Mouse (Mus musculus) testis, postnatal 10 days (tissue): Measurements from ENCODE around the gene 1500011B03Rik.
"Not testable (repeated sequence)": the region's sequence is repeated elsewhere in the genome, so short reads cannot be mapped to it uniquely, and the experiment has no call there.

Experiments used
- DNase-seq: peaks from one replicate; pipeline ENCODE4 v3.0.0; 2021; ENCODE audit warnings: low spot score

Gene 1500011B03Rik

DNA sequence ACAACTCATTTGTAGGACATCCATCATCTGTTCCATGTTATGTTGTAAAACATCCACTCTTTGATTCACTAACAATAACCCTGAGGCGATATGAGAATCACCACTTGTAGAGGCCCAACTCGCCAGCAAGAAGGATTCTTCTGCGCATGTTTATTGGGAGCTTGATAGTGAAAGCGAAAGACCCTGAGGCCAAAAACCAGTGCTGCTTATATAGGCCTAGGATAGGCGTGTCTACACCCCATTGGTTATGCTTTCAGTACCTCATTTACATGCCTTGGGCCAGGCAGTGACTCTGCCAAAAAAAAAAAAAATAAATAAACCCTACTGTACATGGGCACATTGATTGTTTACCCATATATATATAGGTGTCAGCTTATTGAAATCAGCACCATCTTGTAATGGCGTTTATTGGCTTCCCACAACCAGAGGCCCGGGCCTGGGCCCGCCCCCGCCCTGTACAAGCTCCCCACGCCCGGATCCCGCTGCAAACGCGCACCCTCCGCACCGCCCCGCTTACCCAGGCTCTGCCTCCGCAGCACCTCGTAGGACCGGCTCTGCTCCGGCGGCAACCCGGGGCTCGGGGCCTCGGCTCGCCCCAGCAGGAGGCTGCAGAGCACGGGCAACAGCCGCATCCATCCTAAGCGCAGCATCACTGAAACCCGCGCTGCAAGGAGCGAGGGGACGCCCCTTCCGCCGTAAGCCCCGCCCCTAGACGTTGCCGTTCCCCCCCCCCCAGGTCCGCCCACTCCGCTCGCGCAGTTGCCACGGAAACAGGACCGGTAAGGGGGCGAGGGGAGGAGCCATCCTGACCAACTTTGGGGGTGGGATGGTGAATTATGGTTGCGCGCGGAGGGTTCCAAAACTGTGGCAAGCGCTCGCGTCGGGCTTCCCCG is at the start of gene 1500011B03Rik:
Gene 1500011B03Rik (minus strand): TSS at position 673 of the 893 bp plus-strand sequence.
- DNase-seq, result peak; percentile 93

GRCm38 (mm10) chr5:114865279-114865678 is 42.0 kb upstream of the 1500011B03Rik start:
- DNase-seq, result no peak

GRCm38 (mm10) chr5:114864813-114865212 is 41.5 kb upstream of the 1500011B03Rik start:
- DNase-seq, result no peak

DNA sequence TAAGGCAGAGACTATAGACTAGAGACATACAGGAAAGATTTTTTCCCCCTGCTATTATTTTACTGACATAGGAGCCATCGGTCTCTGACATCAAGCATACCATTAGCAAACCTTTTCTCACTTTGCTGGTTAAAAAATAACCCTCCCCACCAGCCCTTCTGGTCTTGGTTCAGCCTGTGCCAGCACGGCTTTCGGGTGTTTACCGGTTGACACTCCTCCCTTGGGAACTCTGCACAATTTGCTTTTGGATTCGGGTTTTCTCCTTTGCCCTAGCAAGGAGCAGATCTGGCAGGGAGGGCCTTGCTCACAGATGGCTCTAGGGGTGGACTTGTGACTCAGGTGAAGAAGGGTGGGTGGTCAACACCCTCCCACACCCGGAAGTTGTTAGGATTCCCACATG is 38.5 kb upstream of the 1500011B03Rik start:
- DNase-seq, result peak; percentile 27

GRCm38 (mm10) chr5:114859253-114859652 is 36.0 kb upstream of the 1500011B03Rik start:
- DNase-seq, result peak; percentile 87

- no peak for DNase-seq
Measured at GRCm38 (mm10) chr5:114858582-114858981, 35.3 kb upstream of the 1500011B03Rik start, which contains the start of gene Gm9936. Gm9936 (minus strand) TSS chr5:114858682.

DNA sequence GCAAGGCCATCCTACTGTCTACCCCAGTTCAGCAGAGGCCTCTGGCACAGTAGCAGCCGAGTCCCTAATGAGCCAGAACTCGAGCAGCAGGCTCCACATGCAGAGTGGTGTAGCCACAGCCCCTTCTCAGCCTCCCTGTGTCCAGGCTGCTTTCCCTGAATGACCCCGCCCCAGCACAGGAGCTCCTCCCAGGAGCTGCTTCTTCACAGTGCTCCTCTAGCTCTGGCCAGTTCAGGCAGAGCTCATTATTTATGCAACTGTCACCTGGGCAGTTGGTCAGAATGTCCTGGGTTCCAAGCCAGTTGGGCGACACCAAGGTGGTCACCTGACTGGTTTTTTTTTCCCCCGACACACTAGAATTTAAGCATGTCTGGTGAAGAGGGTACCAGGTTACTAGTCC is 30.1 kb upstream of the 1500011B03Rik start, which contains the start of gene 4930519G04Rik:
Gene 4930519G04Rik (plus strand): TSS at position 301 of the 400 bp plus-strand sequence.
- DNase-seq, result not testable (repeated sequence)

DNA sequence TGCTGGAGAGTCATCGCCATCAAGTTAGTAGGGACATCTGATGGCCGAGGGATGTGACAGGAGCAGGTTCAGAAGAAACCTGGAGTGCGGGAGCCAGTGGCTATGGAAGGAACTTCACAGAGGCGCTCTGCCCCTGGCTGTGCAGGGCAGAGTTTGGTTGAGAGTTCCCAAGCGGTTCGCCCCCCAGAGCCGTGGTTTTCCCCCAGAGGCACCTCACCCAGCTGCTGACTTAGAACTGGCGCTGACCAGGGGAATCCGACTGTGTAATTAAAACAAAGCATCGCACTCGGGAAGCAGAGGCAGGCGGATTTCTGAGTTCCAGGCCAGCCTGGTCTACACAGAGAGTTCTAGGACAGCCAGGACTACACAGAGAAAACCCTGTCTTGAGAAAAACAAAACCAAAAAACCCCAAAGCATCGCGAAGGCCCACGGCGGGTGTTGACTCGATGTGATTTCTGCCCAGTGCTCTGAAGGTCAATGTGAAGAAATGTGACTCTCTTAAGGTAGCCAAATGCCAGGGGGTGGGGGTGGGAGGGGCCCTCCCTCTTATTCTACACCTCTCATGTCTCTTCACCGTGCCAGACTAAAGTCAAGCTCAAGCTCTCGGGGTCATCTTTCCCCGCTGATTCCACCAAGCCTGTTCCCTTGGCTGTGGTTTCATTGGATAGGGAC is 28.4 kb upstream of the 1500011B03Rik start:
- DNase-seq, result no peak

GRCm38 (mm10) chr5:114844371-114844770 is 21.1 kb upstream of the 1500011B03Rik start:
- not testable (repeated sequence) for DNase-seq

- no peak for DNase-seq
Measured at GRCm38 (mm10) chr5:114842674-114843073, 19.4 kb upstream of the 1500011B03Rik start.

DNA sequence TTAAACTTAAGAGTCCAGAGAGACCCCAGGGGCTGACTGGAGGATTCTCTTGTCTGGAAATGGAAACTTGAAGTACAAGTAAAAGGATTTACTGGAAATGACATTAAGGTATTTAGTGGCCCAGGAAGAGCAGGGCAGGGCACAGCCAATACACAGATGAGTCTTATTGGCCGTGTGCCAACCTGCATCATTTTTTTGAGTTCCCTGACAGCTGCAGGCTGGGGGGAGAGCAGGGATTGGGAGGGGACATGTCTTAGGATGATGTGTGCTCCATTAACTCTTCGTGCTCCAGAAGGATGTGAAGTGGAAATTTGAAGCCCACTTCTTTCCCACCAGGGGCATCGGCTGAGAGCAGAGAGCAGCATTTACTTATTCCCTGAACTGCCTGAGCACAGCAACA is 18.9 kb upstream of the 1500011B03Rik start:
- DNase-seq, result not testable (repeated sequence)

DNA sequence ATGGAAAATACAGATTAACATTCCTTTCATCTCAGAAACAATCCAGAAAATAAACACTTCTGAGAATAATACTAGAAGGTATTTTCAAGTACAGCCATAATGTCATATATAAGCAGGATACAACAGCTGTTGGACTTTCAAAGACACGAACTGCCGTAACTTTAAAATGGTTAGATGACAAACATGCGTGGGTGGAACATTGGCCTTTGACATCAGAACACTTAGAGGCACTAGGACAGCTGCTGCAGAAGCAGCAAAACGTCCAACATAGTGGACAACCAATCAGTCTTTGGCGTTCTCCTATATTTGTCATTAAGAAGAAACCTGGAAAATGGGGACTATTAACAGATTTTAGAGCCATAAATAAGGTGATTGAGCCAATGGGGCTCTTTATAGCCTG is 17.2 kb upstream of the 1500011B03Rik start:
- not testable (repeated sequence) for DNase-seq

- peak; percentile 32 for DNase-seq
Measured at GRCm38 (mm10) chr5:114836886-114837285, 13.6 kb upstream of the 1500011B03Rik start.

DNA sequence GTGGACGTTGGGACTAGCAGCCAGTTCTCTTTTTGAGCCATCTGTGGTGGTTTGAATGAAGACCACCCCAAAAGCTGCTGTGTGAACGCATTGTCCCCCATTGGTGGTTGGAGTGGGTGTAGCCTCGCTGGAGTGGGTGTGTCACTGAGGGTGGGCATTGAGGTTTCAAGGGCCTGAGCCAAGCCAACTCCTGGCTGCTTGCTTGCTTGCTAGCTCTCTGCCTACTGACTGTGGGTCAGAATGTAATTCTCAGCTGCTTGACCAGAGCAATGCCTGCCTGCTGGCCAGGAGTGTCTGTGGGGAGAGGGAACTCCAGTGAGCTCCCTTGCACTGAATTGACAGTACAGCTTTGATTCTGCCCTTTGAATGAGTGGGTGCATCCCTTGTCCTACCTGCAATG is 6.5 kb upstream of the 1500011B03Rik start:
- DNase-seq, result no peak

DNA sequence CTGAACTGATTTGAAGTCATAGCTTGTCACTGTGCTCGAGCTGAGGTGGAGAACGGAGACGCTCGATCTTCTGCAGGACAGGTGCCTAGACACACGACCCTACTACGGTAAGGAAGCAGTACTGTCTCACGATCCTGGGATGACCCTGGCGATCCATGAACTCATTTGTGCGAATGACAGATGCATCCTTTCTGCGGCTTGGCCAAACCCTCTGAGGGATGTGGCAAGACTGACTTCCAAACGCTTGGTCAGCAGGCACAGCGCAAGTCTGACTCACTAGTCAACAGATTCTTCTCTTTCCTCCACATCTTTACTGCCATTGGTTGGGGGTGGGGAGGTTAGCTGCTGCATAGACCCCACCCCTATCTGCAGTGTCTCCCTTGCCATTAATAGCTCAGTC is 4.2 kb upstream of the 1500011B03Rik start:
- DNase-seq, result no peak

DNA sequence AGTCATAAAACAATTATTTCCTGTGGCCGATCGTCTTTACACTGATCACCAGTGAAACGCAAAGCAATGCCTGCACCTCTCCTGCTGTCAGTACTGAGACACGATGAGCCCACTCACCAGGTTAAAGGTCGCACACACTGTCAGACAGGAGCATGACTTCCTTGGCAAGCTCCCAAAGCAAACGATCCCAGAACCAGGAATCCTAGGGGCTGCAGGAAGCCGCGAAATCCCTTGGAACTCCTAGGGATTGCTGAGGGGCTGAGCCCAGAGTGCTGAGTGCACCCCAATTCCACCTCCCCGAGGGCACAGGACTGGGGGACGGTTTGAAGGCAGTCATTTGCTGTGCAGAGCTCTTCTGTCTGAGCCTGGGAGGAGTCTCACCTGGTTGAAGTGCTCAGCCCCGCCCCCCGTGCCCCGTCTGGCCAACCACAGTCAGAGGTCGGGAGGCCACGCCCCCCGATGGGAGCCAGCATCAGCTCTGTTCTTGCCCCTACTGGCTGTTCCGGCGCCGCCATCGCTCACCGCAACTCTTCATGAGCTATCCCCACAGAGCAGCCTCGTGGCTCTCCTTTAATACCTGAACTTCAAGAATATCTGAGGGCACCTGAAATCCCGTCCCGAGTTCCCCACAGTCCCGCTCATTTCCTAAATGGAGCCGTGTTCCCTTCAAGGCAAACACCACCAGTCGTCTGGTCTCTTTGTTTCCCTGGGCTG is 2.9 kb upstream of the 1500011B03Rik start:
- DNase-seq, result peak; percentile 88

DNA sequence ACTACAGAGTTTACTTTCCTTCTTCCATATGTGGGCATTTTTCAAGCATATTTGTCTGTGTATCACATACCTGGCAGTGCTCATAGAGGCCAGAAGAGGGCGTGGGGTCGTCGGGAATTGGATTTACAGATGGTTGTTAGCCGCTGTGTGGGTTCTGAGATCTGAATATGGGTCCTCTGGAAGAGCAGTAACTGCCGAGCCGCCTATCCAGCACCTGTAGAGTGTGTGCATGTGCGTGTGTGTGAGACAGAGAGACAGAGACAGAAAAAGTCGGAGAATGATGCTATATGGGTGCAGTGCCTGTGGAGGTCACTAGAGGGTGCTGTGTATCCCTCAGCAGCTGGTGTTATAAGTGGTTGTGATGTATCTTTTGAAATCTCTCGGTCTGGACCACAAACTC is 929 bp upstream of the 1500011B03Rik start:
- DNase-seq, result no peak

- DNase-seq, result no peak
Measured at GRCm38 (mm10) chr5:114818124-114818523, 5.1 kb downstream of the 1500011B03Rik start.

DNA sequence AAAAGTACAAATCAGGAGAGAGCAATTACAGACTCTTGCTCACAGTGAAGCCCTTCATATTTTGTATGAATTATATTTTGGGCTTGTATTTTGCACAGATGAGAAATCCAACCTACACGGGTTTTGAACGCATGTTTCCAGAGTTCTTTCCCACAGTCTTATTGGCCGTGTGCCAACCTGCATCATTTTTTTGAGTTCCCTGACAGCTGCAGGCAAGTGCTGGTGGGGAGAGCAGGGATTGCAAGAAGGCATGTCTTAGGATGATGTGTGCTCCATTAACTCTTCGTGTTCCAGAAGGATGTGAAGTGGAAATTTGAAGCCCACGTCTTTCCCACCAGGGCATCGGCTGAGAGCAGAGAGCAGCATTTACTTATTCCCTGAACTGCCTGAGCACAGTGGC is 6.7 kb downstream of the 1500011B03Rik start:
- no peak for DNase-seq

GRCm38 (mm10) chr5:114813525-114814181 is 9.6 kb downstream of the 1500011B03Rik start:
- peak; percentile 94 for DNase-seq

DNA sequence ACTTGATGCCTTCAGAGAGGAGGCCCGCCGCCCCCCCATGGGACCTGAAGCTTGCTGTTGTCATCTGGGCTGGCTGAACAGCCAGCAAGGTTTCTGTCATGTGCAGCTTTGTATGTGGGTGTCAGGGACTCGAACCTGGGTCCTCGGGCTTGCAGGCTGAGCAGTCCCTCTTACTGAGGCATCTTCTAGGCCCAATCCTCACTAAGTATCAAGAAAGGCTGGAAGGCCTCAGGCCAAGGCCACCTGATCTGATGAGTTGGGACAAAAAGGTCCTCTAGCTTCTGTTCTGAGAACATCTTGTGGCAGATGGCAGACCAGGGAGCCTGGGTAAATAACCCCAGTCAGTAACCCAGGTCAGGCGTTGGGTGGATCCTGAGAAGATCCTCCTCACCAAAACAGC is 13.4 kb downstream of the 1500011B03Rik start:
- peak; percentile 56 for DNase-seq
